17 mouse cellular contexts compared by ENCODE assay signal in genomic region chr5:92967143-92967542, GRCm38 (mm10).
"Had no signal": no experiment of that assay in that cellular context is flagged by ENCODE, and none has a peak within 500 bp of the region (broad histone marks: within the 10 kb centered on the region; RNA-seq: fewer than 3 reads in every experiment).

No protein-coding gene starts in this region.

- H3K36me3 ChIP-seq: liver, embryonic 13.5 days; neural tube, embryonic 15.5 days had no signal

- H3K27ac ChIP-seq: left cerebral cortex, adult 2 months; liver, embryonic 13.5 days; macrophage; midbrain, embryonic 12.5 days; midbrain, embryonic 15.5 days; neural tube, embryonic 12.5 days; neural tube, embryonic 15.5 days had no signal

- H3K4me2 ChIP-seq: liver, embryonic 13.5 days; midbrain, embryonic 12.5 days; midbrain, embryonic 15.5 days; neural tube, embryonic 12.5 days; neural tube, embryonic 15.5 days had no signal

- H3K27me3 ChIP-seq: liver, embryonic 13.5 days; midbrain, embryonic 12.5 days; midbrain, embryonic 15.5 days; neural tube, embryonic 12.5 days; neural tube, embryonic 15.5 days had no signal

- H3K9me3 ChIP-seq: liver, embryonic 13.5 days; midbrain, embryonic 12.5 days; midbrain, embryonic 15.5 days; neural tube, embryonic 12.5 days; neural tube, embryonic 15.5 days had no signal

- DNase-seq: kidney, adult 18-20 months; kidney, adult 9 months; kidney, postnatal 14 days; layer of hippocampus, adult 9-11 months; layer of hippocampus, postnatal 36 days; liver, embryonic 13.5 days; lung, adult 2 months; lung, postnatal 10 days; retina, postnatal 1 day; right cerebral cortex, postnatal 25 days; thymus, postnatal 25 days had no signal

- H3K9ac ChIP-seq: liver, embryonic 13.5 days; midbrain, embryonic 12.5 days; midbrain, embryonic 15.5 days; neural tube, embryonic 12.5 days; neural tube, embryonic 15.5 days had no signal

- ATAC-seq: midbrain, embryonic 15.5 days had no signal

- H3K4me1 ChIP-seq: liver, embryonic 13.5 days; midbrain, embryonic 12.5 days; midbrain, embryonic 15.5 days; neural tube, embryonic 12.5 days; neural tube, embryonic 15.5 days had no signal

- H3K4me3 ChIP-seq: left cerebral cortex, adult 2 months; liver, embryonic 13.5 days; midbrain, embryonic 12.5 days; midbrain, embryonic 15.5 days; neural tube, embryonic 12.5 days; neural tube, embryonic 15.5 days had no signal
